Mouse (Mus musculus): Measurements from ENCODE around the gene Hpse.

- TF ChIP-seq CTCF (IDR thresholded peaks at IDR 0.05; ENCODE audit: low read depth, low read length) (no peak), GATA2 (IDR thresholded peaks at IDR 0.05; ENCODE audit: borderline replicate concordance, low read depth, low read length) (no peak)
Observed at GRCm38 (mm10) chr5:100650969-100651368, 68.5 kb downstream of the Hpse start.

All from G1E (cell line).